Mouse (Mus musculus) neural tube, embryonic 13.5 days (tissue): Measurements from ENCODE around the gene Gm10447. TPM values are rescaled to one million over a fixed set of nuclear protein-coding genes. Genes with fewer than 3 reads are reported as not detected.
"Not testable (repeated sequence)": the region's sequence is repeated elsewhere in the genome, so short reads cannot be mapped to it uniquely, and the experiment has no call there.

Experiments used
- ATAC-seq: fragments of 200-750 bp; cut with Nextera tagmentation; 2 replicates; pipeline ENCODE4 v1.8.0; 2017; ENCODE audit warnings: low read depth, mild to moderate bottlenecking, moderate TSS enrichment, moderate library complexity
- H3K27ac ChIP-seq: fragments of 300-500 bp; sonication (generic); replicated peaks from 2 replicates; pipeline ENCODE4 v1.5.1; 2015; ENCODE audit warnings: moderate library complexity, mild to moderate bottlenecking, inconsistent platforms
- H3K27me3 ChIP-seq: fragments of 300-500 bp; sonication (generic); 2 replicates; pipeline ENCODE4 v1.6.1; 2015; ENCODE audit warnings: mild to moderate bottlenecking, inconsistent platforms
- H3K36me3 ChIP-seq: fragments of 300-500 bp; sonication (generic); 2 replicates; pipeline ENCODE4 v1.6.1; 2015; ENCODE audit warnings: mild to moderate bottlenecking, inconsistent platforms
- H3K4me1 ChIP-seq: fragments of 300-500 bp; sonication (generic); replicated peaks from 2 replicates; pipeline ENCODE4 v1.6.1; 2015; ENCODE audit warnings: inconsistent platforms
- H3K4me2 ChIP-seq: fragments of 300-500 bp; sonication (generic); 2 replicates; pipeline ENCODE4 v1.6.1; 2015; ENCODE audit warnings: inconsistent platforms, mild to moderate bottlenecking, moderate library complexity
- H3K4me3 ChIP-seq: fragments of 300-500 bp; sonication (generic); 2 replicates; pipeline ENCODE4 v1.5.1; 2015; ENCODE audit warnings: mild to moderate bottlenecking, inconsistent platforms
- H3K9ac ChIP-seq: fragments of 300-500 bp; sonication (generic); 2 replicates; pipeline ENCODE4 v1.6.1; 2015; ENCODE audit warnings: moderate library complexity, mild to moderate bottlenecking, inconsistent platforms
- H3K9me3 ChIP-seq: fragments of 300-500 bp; sonication (generic); 2 replicates; pipeline ENCODE4 v1.6.1; 2016; ENCODE audit warnings: inconsistent platforms
- whole genome bisulfite sequencing: fragments of 180-500 bp; shearing (Covaris S2); methylation state at CpG from one replicate; pipeline ENCODE4 v1.1.7; 2015; 5-methylcytosine and 5-hydroxymethylcytosine counted together
- polyA plus RNA-seq: library from polyadenylated mRNA; unstranded; fragments of >200 nt; fragmentation: Nextera tagmentation; extraction: Ambion mirVana; gene quantifications from 2 replicates; pipeline ENCODE4 v1.2.1, GENCODE M21; 2015

Gm10447 gene
- polyA plus RNA-seq, 1 experiment from 2014 or later: not detected

- H3K36me3 ChIP-seq: peaks cover 17% of the 10 kb centered on the region
- H3K27me3 ChIP-seq: no peaks in the 10 kb centered on the region
- peak within 1 kb of the TSS; percentile 92 for H3K4me2 ChIP-seq
- peak; percentile 97 for ATAC-seq
- H3K9me3 ChIP-seq: no peaks in the 10 kb centered on the region
- H3K4me3 ChIP-seq: peak within 1 kb of the TSS; percentile 87
- peak within 1 kb of the TSS; percentile 93 for H3K9ac ChIP-seq
- under 1% methylated on average over 44 of the region's 44 CpGs for WGBS
- H3K27ac ChIP-seq: peak within 1 kb of the TSS; percentile 86
- H3K4me1 ChIP-seq: peaks cover 19% of the 10 kb centered on the region
These were observed 26.1 kb downstream of the Gm10447 start, which contains the start of the genes Uqcrq and Gdf9 for GRCm38 (mm10) chr11:53430670-53431346. Gene Uqcrq (minus strand): TSS chr11:53430831. Gene Gdf9 (plus strand): TSS chr11:53431023.

DNA sequence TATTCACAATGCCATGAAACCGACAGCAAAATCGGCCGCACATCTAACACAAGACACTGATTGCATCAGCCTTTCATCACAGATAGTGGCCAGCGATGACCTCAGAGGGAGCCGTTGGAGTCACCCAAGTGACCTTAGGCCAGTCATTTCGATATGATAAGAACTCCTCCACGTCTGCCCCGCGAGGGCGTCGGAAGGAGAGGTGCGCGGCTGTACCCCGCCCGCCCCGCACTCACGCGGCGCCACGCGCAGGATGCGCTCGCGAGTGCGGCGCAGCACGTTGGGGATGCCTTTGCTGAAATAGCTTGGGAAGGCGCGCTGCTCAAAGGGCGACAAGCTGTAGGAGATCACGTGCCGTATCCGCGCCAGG is 26.6 kb downstream of the Gm10447 start:
- Histone ChIP-seq H3K9ac (peak overlapping the region; percentile 93), H3K27ac (peak overlapping the region; percentile 86), H3K4me3 (peak overlapping the region; percentile 87), H3K27me3 (no peaks in the 10 kb centered on the region), H3K36me3 (peaks cover 17% of the 10 kb centered on the region), H3K4me1 (peaks cover 19% of the 10 kb centered on the region), H3K9me3 (no peaks in the 10 kb centered on the region), H3K4me2 (peak overlapping the region; percentile 92)
- ATAC-seq: peak; percentile 57; the same call in 1 of the 2 replicates
- under 1% methylated on average over 34 of the region's 34 CpGs for WGBS

DNA sequence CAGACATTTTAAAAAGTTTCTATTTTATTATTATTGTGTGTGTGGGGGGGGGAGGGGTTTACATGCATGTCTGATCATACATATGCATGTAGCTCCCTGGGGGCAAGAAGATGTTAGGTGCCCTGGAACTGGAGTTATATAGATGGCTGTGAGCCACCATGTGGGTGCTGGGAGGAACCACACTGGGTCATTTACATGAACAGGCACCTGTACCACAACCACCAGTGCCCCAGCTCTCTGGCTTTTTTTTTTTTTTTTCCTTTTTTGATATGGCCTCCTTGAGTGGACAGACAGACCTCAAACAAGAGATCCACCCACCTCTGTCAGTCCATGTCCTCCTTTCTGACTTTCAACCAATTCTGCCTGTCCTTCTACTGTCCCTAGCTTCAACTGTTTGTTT is 27.7 kb downstream of the Gm10447 start:
- Histone ChIP-seq H3K27ac (no peak overlapping the region), H3K9me3 (no peaks in the 10 kb centered on the region), H3K4me3 (peak overlapping the region; percentile 87), H3K27me3 (no peaks in the 10 kb centered on the region), H3K9ac (no peak overlapping the region), H3K36me3 (peaks cover 17% of the 10 kb centered on the region), H3K4me1 (peaks cover 19% of the 10 kb centered on the region), H3K4me2 (peak overlapping the region; percentile 92)
- ATAC-seq: no peak

GRCm38 (mm10) chr11:53428716-53429057 is 28.2 kb downstream of the Gm10447 start:
- H3K9me3 ChIP-seq: no peaks in the 10 kb centered on the region
- peaks cover 19% of the 10 kb centered on the region for H3K4me1 ChIP-seq
- H3K4me2 ChIP-seq: no peak overlapping the region
- no peak for ATAC-seq
- H3K36me3 ChIP-seq: peaks cover 17% of the 10 kb centered on the region
- H3K4me3 ChIP-seq: no peak overlapping the region
- no peak overlapping the region for H3K27ac ChIP-seq
- WGBS: 95% methylated on average over 5 of the region's 5 CpGs
- H3K9ac ChIP-seq: no peak overlapping the region
- no peaks in the 10 kb centered on the region for H3K27me3 ChIP-seq

- ATAC-seq: no peak
- peaks cover 17% of the 10 kb centered on the region for H3K36me3 ChIP-seq
- 92% methylated on average over 3 of the region's 3 CpGs for WGBS
These were observed 28.8 kb downstream of the Gm10447 start for GRCm38 (mm10) chr11:53427993-53428715.

DNA sequence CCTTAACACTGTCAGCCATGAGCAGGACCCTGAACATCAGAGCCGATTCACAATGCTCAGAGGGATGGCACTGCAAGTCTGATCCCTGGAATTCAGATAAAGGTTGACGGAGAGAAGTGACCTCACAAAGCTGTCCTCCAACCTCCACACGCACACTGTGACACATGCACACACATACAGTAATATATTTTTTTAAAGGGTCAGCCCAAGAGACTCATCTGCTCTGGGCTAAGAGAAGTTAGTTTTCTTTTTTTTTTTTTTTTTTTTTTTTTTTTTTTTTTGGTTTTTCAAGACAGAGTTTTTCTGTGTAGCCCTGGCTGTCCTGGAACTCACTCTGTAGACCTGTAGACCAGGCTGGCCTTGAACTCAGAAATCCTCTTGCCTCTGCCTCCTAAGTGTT is 30.0 kb downstream of the Gm10447 start:
- not testable (repeated sequence) for ATAC-seq, H3K9ac ChIP-seq
- WGBS: 87% methylated on average over 3 of the region's 3 CpGs

More at GRCm38 (mm10) chr11:53427993-53428715, 28.8 kb downstream of the Gm10447 start:
- Histone ChIP-seq H3K4me2 (no peak overlapping the region), H3K4me3 (no peak overlapping the region), H3K9me3 (no peaks in the 10 kb centered on the region), H3K27ac (no peak overlapping the region), H3K9ac (no peak overlapping the region), H3K4me1 (peaks cover 19% of the 10 kb centered on the region), H3K27me3 (no peaks in the 10 kb centered on the region)

GRCm38 (mm10) chr11:53425711-53426255 is 31.1 kb downstream of the Gm10447 start:
- no peak overlapping the region for H3K4me3 ChIP-seq
- H3K4me2 ChIP-seq: no peak overlapping the region
- peaks cover 13% of the 10 kb centered on the region for H3K4me1 ChIP-seq
- no peaks in the 10 kb centered on the region for H3K27me3 ChIP-seq
- H3K9ac ChIP-seq: no peak overlapping the region
- peaks cover 21% of the 10 kb centered on the region for H3K36me3 ChIP-seq
- 88% methylated on average over 6 of the region's 6 CpGs for WGBS
- no peaks in the 10 kb centered on the region for H3K9me3 ChIP-seq
- no peak for ATAC-seq
- no peak overlapping the region for H3K27ac ChIP-seq

More for the DNA sequence above, 30.0 kb downstream of the Gm10447 start:
- Histone ChIP-seq H3K4me1 (peaks cover 19% of the 10 kb centered on the region), H3K36me3 (peaks cover 17% of the 10 kb centered on the region)
- H3K4me2 ChIP-seq, H3K27me3 ChIP-seq, H3K27ac ChIP-seq, H3K4me3 ChIP-seq, H3K9me3 ChIP-seq: not testable (repeated sequence)

DNA sequence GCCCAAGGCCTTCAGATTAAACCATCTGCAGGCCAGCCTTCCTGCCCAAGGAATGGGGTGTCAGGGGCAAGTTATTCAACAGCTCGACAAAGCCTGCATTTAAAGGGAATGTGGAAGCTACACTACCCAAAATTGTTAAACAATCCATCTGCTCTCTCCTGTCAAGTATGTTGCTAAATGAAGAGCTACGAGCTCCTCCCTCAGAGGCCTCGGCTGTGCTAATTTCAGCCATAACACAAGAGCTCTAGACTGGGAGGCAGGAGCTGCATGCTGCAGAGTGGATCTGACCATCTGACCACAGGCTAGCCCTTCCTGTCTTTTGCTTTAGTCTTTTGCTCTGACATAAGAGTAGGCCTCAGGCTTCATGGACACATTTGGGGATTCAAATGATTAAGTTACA is 31.7 kb downstream of the Gm10447 start:
- H3K4me3 ChIP-seq: no peak overlapping the region
- H3K27me3 ChIP-seq: no peaks in the 10 kb centered on the region
- no peak overlapping the region for H3K4me2 ChIP-seq
- no peaks in the 10 kb centered on the region for H3K9me3 ChIP-seq
- WGBS: 68% methylated on average over 3 of the region's 3 CpGs
- ATAC-seq: no peak
- H3K36me3 ChIP-seq: peaks cover 22% of the 10 kb centered on the region
- peaks cover 12% of the 10 kb centered on the region for H3K4me1 ChIP-seq
- H3K27ac ChIP-seq: no peak overlapping the region
- no peak overlapping the region for H3K9ac ChIP-seq

DNA sequence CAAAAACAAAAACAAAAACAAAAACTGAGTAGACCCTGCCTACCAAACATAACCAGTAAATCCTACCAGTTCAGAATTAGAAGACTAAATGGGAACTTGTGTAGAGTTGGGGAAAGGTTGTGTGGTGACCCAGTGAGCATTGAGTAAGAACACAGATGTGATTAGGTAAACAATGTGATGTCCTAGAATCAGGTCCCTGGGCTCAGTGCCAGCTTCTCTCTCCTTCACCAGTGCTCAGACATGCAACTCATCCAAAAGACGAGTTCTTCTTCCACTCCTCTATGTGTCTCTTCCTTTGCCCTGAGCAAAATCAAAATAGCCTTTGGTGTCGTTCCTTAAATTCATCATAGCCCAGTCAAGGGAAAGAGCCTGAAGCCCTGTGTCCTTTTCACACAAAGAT is 32.1 kb downstream of the Gm10447 start:
- Histone ChIP-seq H3K4me3 (no peak overlapping the region), H3K27ac (no peak overlapping the region), H3K9me3 (no peaks in the 10 kb centered on the region), H3K4me1 (peaks cover 8% of the 10 kb centered on the region), H3K36me3 (peaks cover 27% of the 10 kb centered on the region), H3K27me3 (no peaks in the 10 kb centered on the region), H3K4me2 (no peak overlapping the region), H3K9ac (no peak overlapping the region)
- WGBS: 80% methylated on average over 2 of the region's 2 CpGs
- ATAC-seq: no peak

- no peak within 1 kb of the TSS for H3K9ac ChIP-seq
- H3K4me1 ChIP-seq: no peaks in the 10 kb centered on the region
- WGBS: 93% methylated on average over 4 of the region's 4 CpGs
- H3K4me2 ChIP-seq: no peak within 1 kb of the TSS
- ATAC-seq: no peak
- peaks cover 33% of the 10 kb centered on the region for H3K36me3 ChIP-seq
- no peak within 1 kb of the TSS for H3K4me3 ChIP-seq
- H3K9me3 ChIP-seq: no peaks in the 10 kb centered on the region
- H3K27ac ChIP-seq: no peak within 1 kb of the TSS
- no peaks in the 10 kb centered on the region for H3K27me3 ChIP-seq
These were observed 33.9 kb downstream of the Gm10447 start, which contains the start of gene Leap2 for GRCm38 (mm10) chr11:53423036-53423435. Gene Leap2 (minus strand): TSS chr11:53423170.

DNA sequence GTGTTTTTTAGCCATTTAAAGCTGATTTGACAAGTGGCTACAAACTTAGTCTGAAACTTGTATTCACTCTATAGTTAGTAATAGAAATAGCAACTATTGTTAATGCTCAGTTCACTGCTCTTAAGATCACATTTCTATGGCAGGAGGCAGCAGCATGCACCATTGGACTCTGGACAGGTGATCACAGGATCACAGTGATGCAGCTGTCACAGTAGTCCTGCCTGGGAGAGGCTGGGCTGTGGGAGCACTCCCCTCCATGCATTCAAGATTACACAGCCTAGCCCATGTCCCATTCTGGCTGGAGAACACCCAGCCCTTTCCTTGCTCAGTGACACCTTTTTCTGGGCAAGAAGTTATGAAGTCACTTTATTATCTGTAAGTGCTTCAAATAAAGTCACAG is 38.9 kb downstream of the Gm10447 start:
- Histone ChIP-seq H3K36me3 (peaks cover 72% of the 10 kb centered on the region), H3K9me3 (no peaks in the 10 kb centered on the region)

GRCm38 (mm10) chr11:53413871-53414270 is 43.0 kb downstream of the Gm10447 start:
- H3K4me1 ChIP-seq: no peaks in the 10 kb centered on the region
- WGBS: 94% methylated on average over 4 of the region's 4 CpGs
- no peak for ATAC-seq
- H3K27me3 ChIP-seq: no peaks in the 10 kb centered on the region
- H3K27ac ChIP-seq: no peak overlapping the region
- H3K4me2 ChIP-seq: no peak overlapping the region
- H3K36me3 ChIP-seq: peaks cover 95% of the 10 kb centered on the region
- H3K4me3 ChIP-seq: no peak overlapping the region
- H3K9me3 ChIP-seq: no peaks in the 10 kb centered on the region
- no peak overlapping the region for H3K9ac ChIP-seq

More for the DNA sequence above, 38.9 kb downstream of the Gm10447 start:
- Histone ChIP-seq H3K4me3 (no peak overlapping the region), H3K9ac (no peak overlapping the region), H3K4me1 (no peaks in the 10 kb centered on the region), H3K4me2 (no peak overlapping the region), H3K27ac (no peak overlapping the region), H3K27me3 (no peaks in the 10 kb centered on the region)
- ATAC-seq: no peak
